18 mouse cellular contexts compared by ENCODE assay signal in genomic region chr11:5799621-5800490, GRCm38 (mm10). TPM values are rescaled to one million over a fixed set of nuclear protein-coding genes. Genes with fewer than 3 reads are reported as not detected.
DNase-seq lines count a peak whose midpoint lies in the region; ATAC-seq and TF ChIP-seq lines count a peak whose summit lies in the region.
"Had no signal": no experiment of that assay in that cellular context is flagged by ENCODE, and none has a peak within 500 bp of the region (broad histone marks: within the 10 kb centered on the region; RNA-seq: fewer than 3 reads in every experiment).

No protein-coding gene starts in this region.

- H3K27me3 ChIP-seq in heart, embryonic 16.5 days (ENCODE audit: control insufficient read depth, insufficient read depth, low read length): no peaks in the 10 kb centered on the region
- H3K27me3 ChIP-seq in heart, postnatal 0 days (ENCODE audit: control insufficient read depth, insufficient read depth, low read length): no peaks in the 10 kb centered on the region
- H3K27me3 ChIP-seq: embryonic facial prominence, embryonic 12.5 days; midbrain, embryonic 12.5 days; neural tube, embryonic 13.5 days had no signal

- DNase-seq in cerebellum, adult 9-11 months: peak; percentile 8
- DNase-seq in cerebellum, adult 11-12 months: no peak
- no peak for DNase-seq in heart, postnatal 25 days (ENCODE audit: low spot score)
- no peak for DNase-seq in heart, postnatal 0 days (ENCODE audit: low spot score)
- DNase-seq in lung, postnatal 36 days: peak; percentile 85
- DNase-seq in left cerebral cortex, adult 11 months (ENCODE audit: low spot score): no peak
- DNase-seq in layer of hippocampus, adult 8-10 months (ENCODE audit: low spot score in 2 of 2): no peak
- DNase-seq: adrenal gland, adult 2 months; kidney, postnatal 36 days; liver, postnatal 0 days; spleen, adult 18-20 months; thymus, postnatal 36 days had no signal

- WGBS in heart, embryonic 16.5 days: 57% methylated on average over 17 of the region's 17 CpGs
- 43% methylated on average over 17 of the region's 17 CpGs for WGBS in heart, postnatal 0 days

- intact Hi-C loops in heart, postnatal 25 days (cut with DNase I): no loop called here

- no peak overlapping the region for H3K9ac ChIP-seq in heart, embryonic 16.5 days (ENCODE audit: low read length)
- H3K9ac ChIP-seq in heart, postnatal 0 days (replicated peaks; ENCODE audit: low read depth, low read length): no peak overlapping the region
- H3K9ac ChIP-seq: embryonic facial prominence, embryonic 12.5 days; liver, postnatal 0 days; midbrain, embryonic 12.5 days; neural tube, embryonic 13.5 days had no signal

- peaks cover 27% of the 10 kb centered on the region for H3K36me3 ChIP-seq in heart, embryonic 16.5 days (ENCODE audit: control insufficient read depth, insufficient read depth)
- peaks cover 54% of the 10 kb centered on the region for H3K36me3 ChIP-seq in heart, postnatal 0 days (replicated peaks; ENCODE audit: control insufficient read depth, insufficient read depth, low read length)

- peaks cover 25% of the 10 kb centered on the region for H3K4me1 ChIP-seq in heart, embryonic 16.5 days (ENCODE audit: control insufficient read depth, insufficient read depth, low read length)
- peaks cover 26% of the 10 kb centered on the region for H3K4me1 ChIP-seq in heart, postnatal 0 days (ENCODE audit: control insufficient read depth, insufficient read depth)
- H3K4me1 ChIP-seq: neural tube, embryonic 13.5 days had no signal

- no peak for ATAC-seq in heart, embryonic 16.5 days (replicated peaks; ENCODE audit: extremely low read depth, insufficient read depth, low FRiP score)
- no peak for ATAC-seq in heart, postnatal 0 days (ENCODE audit: insufficient read depth, low read depth)
- ATAC-seq: intestine, embryonic 16.5 days; liver, postnatal 0 days had no signal

- TF ChIP-seq EP300 in heart, postnatal 0 days (IDR thresholded peaks at IDR 0.05; ENCODE audit: low read depth): no peak

- no peak for TF ChIP-seq CTCF in heart, postnatal 0 days (IDR thresholded peaks at IDR 0.05; ENCODE audit: low read depth)

- H3K4me2 ChIP-seq in heart, embryonic 16.5 days (ENCODE audit: low read depth, low read length): no peak overlapping the region
- no peak overlapping the region for H3K4me2 ChIP-seq in heart, postnatal 0 days (ENCODE audit: low read depth, low read length)
- H3K4me2 ChIP-seq: embryonic facial prominence, embryonic 12.5 days; midbrain, embryonic 12.5 days; neural tube, embryonic 13.5 days had no signal

- no peak overlapping the region for H3K4me3 ChIP-seq in heart, embryonic 16.5 days (ENCODE audit: low read length)
- no peak overlapping the region for H3K4me3 ChIP-seq in heart, postnatal 0 days (ENCODE audit: low read depth, low read length)
- H3K4me3 ChIP-seq: embryonic facial prominence, embryonic 12.5 days; hindbrain, embryonic 10.5 days; midbrain, embryonic 12.5 days; neural tube, embryonic 13.5 days had no signal

- H3K27ac ChIP-seq in heart, embryonic 16.5 days (ENCODE audit: low read length): peak overlapping the region; percentile 54
- H3K27ac ChIP-seq in heart, postnatal 0 days (ENCODE audit: low read depth): 0 out of 2 replicates have a peak overlapping the region, but pooled peaks have one; percentile 33
- H3K27ac ChIP-seq: embryonic facial prominence, embryonic 12.5 days; hindbrain, embryonic 10.5 days; midbrain, embryonic 12.5 days; neural tube, embryonic 13.5 days had no signal

- H3K9me3 ChIP-seq in heart, embryonic 16.5 days (replicated peaks; ENCODE audit: control insufficient read depth, low read length): no peaks in the 10 kb centered on the region
- H3K9me3 ChIP-seq in heart, postnatal 0 days (replicated peaks; ENCODE audit: control insufficient read depth, low read length): no peaks in the 10 kb centered on the region
- H3K9me3 ChIP-seq: embryonic facial prominence, embryonic 12.5 days; hindbrain, embryonic 10.5 days; midbrain, embryonic 12.5 days; neural tube, embryonic 13.5 days had no signal

RNA-seq across cellular contexts. Expression of gene Pgam2, which starts 3.7 kb away (rescaled TPM):
- 1,049 and 1,143 TPM in 2 replicates for polyA plus RNA-seq in heart, embryonic 16.5 days (2015; fragmentation: Nextera tagmentation; extraction: Ambion mirVana)
- 100 to 1,000 TPM; 914 to 924 TPM for total RNA-seq in heart, postnatal 25 days (2021)
- 734 and 862 TPM in 2 replicates for total RNA-seq in heart, postnatal 0 days (2014; rRNA removed; ENCODE audit: low replicate concordance)
- polyA plus RNA-seq in heart, postnatal 0 days (2015; fragmentation: Nextera tagmentation; extraction: Ambion mirVana): 1,513 and 1,614 TPM in 2 replicates
- 10 to 100 TPM; 10.6 to 18.9 (median 13.0) TPM for total RNA-seq in layer of hippocampus, adult 8-10 months (2022)
- total RNA-seq: adrenal gland, adult 2 months had no signal
- polyA plus RNA-seq: adrenal gland, adult 2 months had no signal

RNA-seq across cellular contexts. Expression of gene Dbnl, which starts 11.6 kb away (rescaled TPM):
- 82.8 and 86.7 TPM in 2 replicates for polyA plus RNA-seq in heart, embryonic 16.5 days (2015; fragmentation: Nextera tagmentation; extraction: Ambion mirVana)
- 10 to 100 TPM; 26.1 to 27.2 TPM for total RNA-seq in heart, postnatal 25 days (2021)
- total RNA-seq in heart, postnatal 0 days (2014; rRNA removed; ENCODE audit: low replicate concordance): 32.1 and 42.4 TPM in 2 replicates
- 42.9 and 45.2 TPM in 2 replicates for polyA plus RNA-seq in heart, postnatal 0 days (2015; fragmentation: Nextera tagmentation; extraction: Ambion mirVana)
- total RNA-seq in layer of hippocampus, adult 8-10 months (2022): 10 to 100 TPM; 69.6 to 80.5 (median 78.1) TPM

RNA-seq across cellular contexts. Expression of gene Urgcp, which starts 37.7 kb away (rescaled TPM):
- 39.3 and 42.2 TPM in 2 replicates for polyA plus RNA-seq in heart, embryonic 16.5 days (2015; fragmentation: Nextera tagmentation; extraction: Ambion mirVana)
- total RNA-seq in heart, postnatal 25 days (2021): 10 to 100 TPM; 56.7 to 68.6 TPM
- total RNA-seq in heart, postnatal 0 days (2014; rRNA removed; ENCODE audit: low replicate concordance): 71.3 and 72.9 TPM in 2 replicates
- polyA plus RNA-seq in heart, postnatal 0 days (2015; fragmentation: Nextera tagmentation; extraction: Ambion mirVana): 33.1 and 38.0 TPM in 2 replicates
- 10 to 100 TPM; 72.1 to 78.9 (median 73.4) TPM for total RNA-seq in layer of hippocampus, adult 8-10 months (2022)

RNA-seq across cellular contexts. Expression of gene Polm, which starts 38.0 kb away (rescaled TPM):
- polyA plus RNA-seq in heart, embryonic 16.5 days (2015; fragmentation: Nextera tagmentation; extraction: Ambion mirVana): 6.2 and 6.4 TPM in 2 replicates
- total RNA-seq in heart, postnatal 25 days (2021): 1 to 10 TPM; 3.0 to 3.6 TPM
- total RNA-seq in heart, postnatal 0 days (2014; rRNA removed; ENCODE audit: low replicate concordance): 1.7 and 4.4 TPM in 2 replicates
- 3.3 and 3.7 TPM in 2 replicates for polyA plus RNA-seq in heart, postnatal 0 days (2015; fragmentation: Nextera tagmentation; extraction: Ambion mirVana)
- 10 to 100 TPM in 3 of 4 experiments, 1 to 10 TPM in 1; 9.2 to 17.6 (median 14.7) TPM for total RNA-seq in layer of hippocampus, adult 8-10 months (2022)

Comparison
In these comparisons a context has a peak if more than half of its experiments do, and no peak if none do; other contexts are left out.
1. DNase-seq: peak in cerebellum, adult 9-11 months (single experiment) and lung, postnatal 36 days (single experiment); none in cerebellum, adult 11-12 months (single experiment), heart, postnatal 25 days (single experiment), heart, postnatal 0 days (single experiment), left cerebral cortex, adult 11 months (single experiment) and layer of hippocampus, adult 8-10 months (0 of 2).
2. RNA of gene Pgam2, which starts 3.7 kb away (total RNA-seq): 914 to 924 TPM in heart, postnatal 25 days and 734 to 862 TPM in heart, postnatal 0 days; 10.6 to 18.9 TPM in layer of hippocampus, adult 8-10 months; every median in the first group is over 10 times any median in the second.